Comparison of ENCODE assay signal across 20 mouse cellular contexts in genomic region chrX:20861453-20862104, GRCm38 (mm10). TPM values are rescaled to one million over a fixed set of nuclear protein-coding genes. Genes with fewer than 3 reads are reported as not detected.
DNase-seq lines count a peak whose midpoint lies in the region; ATAC-seq and TF ChIP-seq lines count a peak whose summit lies in the region.
"Had no signal": no experiment of that assay in that cellular context is flagged by ENCODE, and none has a peak within 500 bp of the region (broad histone marks: within the 10 kb centered on the region; RNA-seq: fewer than 3 reads in every experiment).

No protein-coding gene starts in this region.

- H3K9me3 ChIP-seq in kidney, embryonic 16.5 days (ENCODE audit: low read length): no peaks in the 10 kb centered on the region
- H3K9me3 ChIP-seq: heart, embryonic 15.5 days; limb, embryonic 12.5 days; liver, embryonic 15.5 days; midbrain, embryonic 15.5 days had no signal

- H3K27ac ChIP-seq in kidney, embryonic 16.5 days (ENCODE audit: low read length): no peak overlapping the region
- H3K27ac ChIP-seq in layer of hippocampus, adult 2 months: no peak overlapping the region; the same call in 1 of the 2 replicates
- no peak overlapping the region for H3K27ac ChIP-seq in left cerebral cortex, adult 2 months
- H3K27ac ChIP-seq: forebrain, embryonic 12.5 days; limb, embryonic 12.5 days; liver, embryonic 15.5 days; midbrain, embryonic 15.5 days had no signal

- peak; percentile 80 for DNase-seq in heart, adult 11 months
- DNase-seq in heart, postnatal 10 days: no peak
- DNase-seq in kidney, adult 9 months: no peak
- DNase-seq in testis, postnatal 14 days (ENCODE audit: low spot score): peak; percentile 40
- no peak for DNase-seq in testis, postnatal 10 days (ENCODE audit: low spot score)
- DNase-seq in layer of hippocampus, adult 2 months (ENCODE audit: low spot score in 2 of 2): no peak
- no peak for DNase-seq in left cerebral cortex, adult 2 months (ENCODE audit: extremely low spot score in 1 of 2, low spot score in 2 of 2)
- DNase-seq: adrenal gland, postnatal 14 days; B cell, adult 2 months; cerebellum, adult 8-10 months; layer of hippocampus, adult 9-11 months had no signal

- peak; percentile 24; the same call in 1 of the 2 replicates for ATAC-seq in kidney, embryonic 16.5 days (ENCODE audit: low FRiP score, low TSS enrichment)
- ATAC-seq: activated CD4-positive, CD25-positive, alpha-beta regulatory T cell, adult 4 months; Patski had no signal

- 0 out of 2 replicates have a peak, but pooled peaks cover 3% of the 10 kb centered on the region for H3K4me1 ChIP-seq in kidney, embryonic 16.5 days (ENCODE audit: insufficient read depth, low read length)
- H3K4me1 ChIP-seq: forebrain, embryonic 12.5 days; midbrain, embryonic 15.5 days had no signal

- no peaks in the 10 kb centered on the region for H3K27me3 ChIP-seq in kidney, embryonic 16.5 days (ENCODE audit: insufficient read depth, low read length)
- H3K27me3 ChIP-seq: forebrain, embryonic 12.5 days; heart, embryonic 15.5 days; limb, embryonic 12.5 days; liver, embryonic 15.5 days; midbrain, embryonic 15.5 days; Patski had no signal

- peaks cover 6% of the 10 kb centered on the region; the same call in 1 of the 2 replicates for H3K36me3 ChIP-seq in kidney, embryonic 16.5 days (ENCODE audit: insufficient read depth, low read length)
- H3K36me3 ChIP-seq: heart, embryonic 15.5 days; midbrain, embryonic 15.5 days had no signal

- TF ChIP-seq CTCF in layer of hippocampus, adult 2 months (conservative IDR thresholded peaks at IDR 0.05): no peak
- no peak for TF ChIP-seq CTCF in left cerebral cortex, adult 2 months (IDR thresholded peaks at IDR 0.05)

- intact Hi-C loops in heart, postnatal 10 days (cut with DNase I): no loop called here
- intact Hi-C loops in left cerebral cortex, adult 2 months (cut with DNase I): no loop called here

- no peak overlapping the region for H3K4me3 ChIP-seq in kidney, embryonic 16.5 days (ENCODE audit: low read length)
- H3K4me3 ChIP-seq in layer of hippocampus, adult 2 months: no peak overlapping the region
- no peak overlapping the region for H3K4me3 ChIP-seq in left cerebral cortex, adult 2 months
- H3K4me3 ChIP-seq: forebrain, embryonic 12.5 days; heart, embryonic 15.5 days; limb, embryonic 12.5 days; liver, embryonic 15.5 days; midbrain, embryonic 15.5 days had no signal

- 23% methylated on average over 5 of the region's 5 CpGs for WGBS in kidney, embryonic 16.5 days

- H3K9ac ChIP-seq in kidney, embryonic 16.5 days (replicated peaks; ENCODE audit: low read length): no peak overlapping the region
- H3K9ac ChIP-seq: forebrain, embryonic 12.5 days; heart, embryonic 15.5 days; limb, embryonic 12.5 days; liver, embryonic 15.5 days; midbrain, embryonic 15.5 days had no signal

- no peak overlapping the region for H3K4me2 ChIP-seq in kidney, embryonic 16.5 days (replicated peaks; ENCODE audit: low read depth, low read length)
- H3K4me2 ChIP-seq: forebrain, embryonic 12.5 days; midbrain, embryonic 15.5 days had no signal

RNA-seq across cellular contexts. Expression of gene Timp1, which starts 8.4 kb away (rescaled TPM):
- 10 to 100 TPM; 15.4 to 16.4 TPM for total RNA-seq in heart, postnatal 10 days (2021)
- 19.3 and 21.1 TPM in 2 replicates for polyA plus RNA-seq in kidney, embryonic 16.5 days (2015; fragmentation: Nextera tagmentation; extraction: Ambion mirVana)
- total RNA-seq in layer of hippocampus, adult 2 months (2021): not detected
- total RNA-seq in left cerebral cortex, adult 2 months (2021): 1 to 10 TPM; 1.0 to 1.3 TPM
- total RNA-seq: megakaryocyte progenitor cell, adult 5-6 weeks had no signal
- polyA plus RNA-seq: activated CD4-positive, CD25-positive, alpha-beta regulatory T cell, adult 4 months had no signal

RNA-seq across cellular contexts. Expression of gene Syn1, which starts 59.2 kb away (rescaled TPM):
- total RNA-seq in heart, postnatal 10 days (2021): under 1 TPM; 0.36 to 0.40 TPM
- polyA plus RNA-seq in kidney, embryonic 16.5 days (2015; fragmentation: Nextera tagmentation; extraction: Ambion mirVana): 0.27 and 0.51 TPM in 2 replicates
- 100 to 1,000 TPM; 453 to 456 TPM for total RNA-seq in layer of hippocampus, adult 2 months (2021)
- total RNA-seq in left cerebral cortex, adult 2 months (2021): 100 to 1,000 TPM; 542 to 553 TPM
- polyA plus RNA-seq: activated CD4-positive, CD25-positive, alpha-beta regulatory T cell, adult 4 months had no signal

Comparison
In these comparisons a context has a peak if more than half of its experiments do, and no peak if none do; other contexts are left out.
1. DNase-seq: peak in heart, adult 11 months (single experiment) and testis, postnatal 14 days (single experiment); none in heart, postnatal 10 days (0 of 2), kidney, adult 9 months (single experiment), testis, postnatal 10 days (single experiment), layer of hippocampus, adult 2 months (0 of 2) and left cerebral cortex, adult 2 months (0 of 2).
2. RNA of gene Timp1, which starts 8.4 kb away (total RNA-seq): 15.4 to 16.4 TPM in heart, postnatal 10 days; 1.0 to 1.3 TPM in left cerebral cortex, adult 2 months and not detected in layer of hippocampus, adult 2 months; every median in the first group is over 4 times any median in the second.
3. RNA of gene Syn1, which starts 59.2 kb away (total RNA-seq): 542 to 553 TPM in left cerebral cortex, adult 2 months and 453 to 456 TPM in layer of hippocampus, adult 2 months; 0.36 to 0.40 TPM in heart, postnatal 10 days; every median in the first group is over 100 times any median in the second.